Mouse (Mus musculus) retina, embryonic 14.5 days (tissue): ENCODE measurements around the gene Dagla.

Experiments used
- DNase-seq: peaks from one replicate; pipeline ENCODE4 v3.0.0-alpha.2; 2015; ENCODE audit warnings: low spot score

Dagla gene

DNA sequence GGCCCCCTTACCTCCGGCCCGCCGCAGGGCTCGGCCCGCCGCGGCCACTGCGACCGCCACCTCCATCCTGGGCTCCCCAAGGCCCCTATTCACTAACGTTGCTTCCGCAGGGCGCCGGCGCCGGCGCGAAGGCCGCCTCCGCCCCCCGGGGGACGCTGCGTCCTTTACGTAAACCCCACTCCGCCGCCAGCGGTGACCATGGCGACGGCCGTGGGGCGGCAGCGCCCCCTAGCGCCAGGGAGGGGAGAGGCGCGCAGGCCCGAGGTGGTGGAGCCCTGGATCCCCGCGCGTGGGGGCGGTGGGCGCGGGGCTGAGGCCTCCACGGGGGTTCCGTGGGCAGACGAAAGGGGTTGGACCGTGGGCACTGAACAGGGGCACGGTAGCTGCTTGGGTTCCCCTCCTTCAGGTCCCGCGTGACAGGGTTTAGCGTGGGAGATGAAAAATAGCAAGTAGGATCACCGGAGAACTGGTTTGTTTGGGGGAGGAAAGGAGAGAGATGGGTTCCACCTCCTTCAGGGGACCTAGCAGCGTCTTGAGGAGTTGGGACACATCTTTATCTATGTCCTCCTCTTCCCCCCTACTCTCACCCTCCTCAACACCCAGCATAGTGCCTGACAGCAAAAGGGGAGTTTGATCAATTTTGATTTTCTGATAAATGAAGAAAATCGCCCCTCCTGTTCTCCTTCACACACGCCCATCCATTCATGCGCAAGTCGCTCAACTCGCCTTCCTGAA, at the start of gene Dagla:
Gene Dagla, minus strand, starts transcription at position 68 of the 735 bp plus-strand sequence.
- DNase-seq = peak; percentile 78

DNA sequence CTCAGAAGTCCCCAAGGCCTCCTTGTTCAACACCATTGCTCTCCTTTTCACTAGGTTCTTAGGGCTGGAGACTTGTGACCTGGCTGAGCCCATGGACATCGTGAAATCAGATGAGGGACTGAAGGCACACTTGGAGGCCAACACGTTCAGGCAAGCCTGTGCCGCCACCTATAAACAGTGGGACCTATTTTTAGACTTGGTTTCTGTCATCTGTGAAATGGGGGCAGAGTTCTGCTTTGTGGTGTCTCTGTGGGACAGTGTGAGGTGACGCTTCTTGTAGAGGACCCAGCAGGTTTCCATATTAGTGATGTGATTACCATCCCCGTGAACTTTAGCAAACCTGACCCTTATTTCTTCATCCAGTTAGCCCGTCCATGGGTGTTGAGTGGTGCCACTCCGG, 47.5 kb upstream of the Dagla start:
- no peak for DNase-seq

DNA sequence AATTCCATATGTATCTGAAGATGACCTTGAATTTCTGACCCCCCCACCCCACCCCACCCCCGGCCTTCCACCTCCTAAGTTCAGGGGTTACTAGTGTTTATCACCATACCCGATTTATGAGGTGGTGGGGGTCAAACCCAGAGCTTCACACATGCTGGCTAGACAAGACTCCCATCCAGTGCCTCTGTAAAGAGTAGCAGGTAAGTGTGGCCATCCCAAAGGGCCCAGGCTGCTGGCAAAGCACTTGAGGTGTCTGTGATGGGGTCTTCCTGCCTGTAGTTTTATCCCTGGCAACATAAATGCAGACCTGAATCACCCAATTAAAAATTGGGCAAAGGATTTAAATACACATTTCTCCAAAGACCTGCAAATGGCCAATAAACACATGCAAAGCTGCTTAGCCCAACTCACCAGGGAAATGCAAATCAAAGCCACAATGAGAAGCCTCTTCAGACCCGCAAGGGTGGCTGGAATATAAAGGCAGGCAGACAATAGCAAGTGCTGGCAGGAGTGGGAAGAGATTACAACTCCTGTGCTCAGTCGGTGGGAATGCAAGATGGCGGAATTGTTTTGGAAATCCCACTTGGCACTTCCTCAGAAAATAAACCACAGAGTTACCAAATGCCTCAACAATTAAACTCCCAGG, 43.1 kb upstream of the Dagla start:
- no peak for DNase-seq

DNA sequence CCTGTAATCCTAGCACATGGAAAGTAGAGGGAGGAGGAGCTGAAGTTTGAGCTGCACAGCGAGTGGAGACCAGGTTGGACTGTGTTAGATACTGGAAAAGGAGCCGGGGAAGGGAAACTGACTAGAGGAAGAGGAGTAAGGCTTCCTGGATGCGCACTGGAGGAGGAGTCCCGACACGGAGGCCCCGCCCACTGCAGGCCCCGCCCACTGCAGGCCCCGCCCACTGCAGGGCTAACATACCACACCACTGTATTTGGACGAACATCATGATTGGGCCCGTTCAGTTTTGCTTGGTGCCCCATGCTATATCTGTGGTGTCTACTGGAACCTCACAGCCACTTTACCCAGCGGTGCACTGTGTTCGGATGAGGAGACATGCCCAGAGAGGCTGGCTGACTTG, 41.0 kb upstream of the Dagla start:
- DNase-seq = no peak

DNA sequence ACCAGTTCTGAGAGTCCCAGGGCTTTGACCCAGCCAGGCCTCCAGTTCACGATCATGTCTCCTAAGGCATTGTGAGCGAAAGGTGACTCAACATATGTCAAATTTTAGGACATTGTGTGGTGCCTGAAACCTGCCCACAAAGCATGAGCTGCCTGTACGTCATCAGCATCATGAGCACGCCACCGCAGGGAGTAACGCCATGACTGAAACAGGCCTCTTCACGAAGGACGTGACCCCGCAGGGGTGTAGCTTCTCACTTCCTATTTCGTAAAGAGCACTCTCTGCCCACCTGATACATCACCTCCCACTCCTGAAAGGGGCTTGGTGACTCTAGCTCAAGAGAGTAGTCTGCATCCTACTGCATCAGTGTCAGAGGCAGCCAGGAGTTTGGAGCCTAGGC, 39.2 kb upstream of the Dagla start:
- DNase-seq = no peak

DNA sequence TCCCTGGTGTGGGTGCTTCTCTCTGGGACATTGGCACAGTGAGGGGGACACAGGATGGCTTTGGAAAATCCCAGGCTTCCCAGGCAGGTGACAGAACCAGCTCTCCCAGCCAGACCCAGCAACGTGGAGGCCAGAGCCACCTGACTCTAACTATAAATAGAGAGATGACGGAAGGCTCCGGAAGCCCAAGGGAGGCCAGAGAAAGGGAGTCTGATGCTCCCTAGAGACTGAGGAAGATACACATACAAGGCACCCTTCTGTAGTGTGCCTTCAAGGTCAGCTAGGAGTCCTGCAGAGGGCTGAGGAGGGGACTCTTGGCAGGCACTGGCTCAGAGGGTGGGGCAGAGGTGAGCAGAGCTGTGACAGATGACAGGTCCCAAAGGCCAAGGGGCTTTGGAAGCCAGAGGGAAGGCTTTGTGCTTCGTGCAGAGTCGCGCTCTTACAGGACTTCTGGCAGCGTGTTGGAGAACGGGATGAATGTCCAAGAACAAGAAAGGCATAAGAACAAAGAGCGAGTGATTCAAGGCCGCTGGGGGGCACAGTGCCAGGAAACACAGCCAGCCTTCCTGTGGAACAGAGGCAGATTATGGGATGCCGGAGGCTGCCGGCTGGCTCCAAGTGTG, 37.3 kb upstream of the Dagla start:
- DNase-seq = no peak

DNA sequence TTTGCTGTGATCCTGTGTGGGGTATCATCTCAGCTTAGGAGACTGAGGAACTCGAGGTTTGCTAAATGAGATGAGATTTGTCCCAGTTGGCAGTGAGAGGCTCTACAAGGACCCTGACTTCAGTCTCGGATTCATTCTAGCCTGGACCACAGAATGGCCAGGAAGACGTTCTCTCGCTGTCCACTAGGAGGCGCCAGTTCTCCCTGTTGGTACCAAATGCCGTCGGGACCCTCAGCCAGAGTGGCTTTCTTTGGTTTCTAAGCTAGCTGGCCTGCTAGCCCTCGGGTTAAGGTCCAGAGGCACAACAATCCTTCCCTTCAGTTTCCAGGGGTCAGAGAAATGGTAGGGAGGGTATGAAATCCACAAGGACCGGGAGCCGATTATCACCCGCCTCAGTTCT, 36.5 kb upstream of the Dagla start:
- peak; percentile 89 for DNase-seq

DNA sequence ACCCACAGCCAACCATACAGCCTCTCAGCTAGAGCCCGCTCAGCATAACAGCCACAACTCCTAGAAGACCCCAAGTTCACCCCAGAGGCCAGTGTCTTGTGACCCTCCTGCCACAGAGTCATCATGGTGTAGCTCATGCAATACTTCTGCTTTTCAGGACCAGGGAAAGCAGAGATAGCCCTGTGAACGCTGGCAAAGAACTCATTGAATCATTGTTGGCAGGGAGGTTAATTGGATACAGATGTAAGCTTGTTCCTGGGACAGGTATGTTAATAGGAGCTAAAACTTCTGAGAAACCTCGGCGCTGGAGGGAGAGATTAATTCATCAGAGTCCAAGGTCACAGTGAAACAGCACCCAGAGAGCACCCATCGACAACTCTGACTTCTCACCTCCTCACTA, 36.0 kb upstream of the Dagla start:
- DNase-seq = no peak

DNA sequence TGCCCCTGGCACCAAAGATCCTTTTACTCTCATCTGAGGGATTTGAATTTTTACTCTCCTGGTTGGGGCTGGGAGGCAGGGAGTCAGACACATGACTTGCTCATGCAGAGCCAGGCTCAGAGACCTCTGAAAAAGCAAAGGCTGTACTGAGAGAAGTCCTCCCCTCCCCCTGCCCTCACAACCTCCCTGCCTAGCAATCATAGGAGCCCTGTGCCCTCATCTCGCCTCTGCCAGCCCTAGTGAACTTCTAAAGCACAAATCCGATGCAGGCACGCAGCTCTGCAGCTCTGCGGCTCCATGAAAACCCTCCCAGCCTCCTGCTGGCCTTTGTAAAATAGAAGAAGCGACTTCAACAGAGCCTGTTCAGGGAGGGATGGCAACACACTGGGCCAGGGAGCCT, 34.6 kb upstream of the Dagla start:
- no peak for DNase-seq

DNA sequence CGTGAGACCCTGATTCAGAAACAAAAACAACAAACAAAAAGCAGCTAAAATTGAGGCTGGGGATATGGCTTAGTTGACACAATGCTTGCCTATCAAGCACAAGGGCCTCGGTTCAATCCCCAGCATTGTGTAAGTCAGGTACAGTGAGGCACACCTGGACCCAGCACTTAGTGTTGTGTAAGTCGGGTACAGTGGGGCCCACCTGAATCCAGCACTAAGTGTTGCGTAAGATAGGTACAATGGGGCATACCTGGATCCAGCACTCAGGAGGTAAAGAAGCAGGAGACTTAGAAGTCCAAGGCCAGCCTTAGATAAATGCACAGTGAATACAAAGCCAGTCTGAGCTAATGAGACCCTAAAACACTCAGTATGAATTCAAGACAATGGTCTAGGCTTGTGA, 34.0 kb upstream of the Dagla start:
- no peak for DNase-seq

DNA sequence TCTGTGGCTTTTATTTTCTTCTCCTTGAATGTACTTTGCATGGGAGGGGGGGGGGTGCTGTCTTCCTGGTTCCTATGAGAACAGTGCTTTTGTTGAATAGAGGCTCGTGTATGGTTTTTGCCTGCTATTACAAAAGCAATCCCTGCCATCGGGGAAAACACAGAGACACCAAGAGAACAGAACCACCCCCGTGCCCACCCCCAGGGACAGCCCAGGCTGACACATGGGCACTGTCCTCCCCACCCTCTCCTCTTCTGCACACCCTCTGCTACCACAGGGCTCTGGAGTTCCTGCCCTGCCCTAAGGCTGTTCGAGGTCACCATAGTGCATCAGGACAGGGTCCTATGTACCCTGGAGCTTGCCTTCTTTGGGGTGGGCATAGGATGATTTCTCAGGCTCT, 29.8 kb upstream of the Dagla start:
- no peak for DNase-seq

DNA sequence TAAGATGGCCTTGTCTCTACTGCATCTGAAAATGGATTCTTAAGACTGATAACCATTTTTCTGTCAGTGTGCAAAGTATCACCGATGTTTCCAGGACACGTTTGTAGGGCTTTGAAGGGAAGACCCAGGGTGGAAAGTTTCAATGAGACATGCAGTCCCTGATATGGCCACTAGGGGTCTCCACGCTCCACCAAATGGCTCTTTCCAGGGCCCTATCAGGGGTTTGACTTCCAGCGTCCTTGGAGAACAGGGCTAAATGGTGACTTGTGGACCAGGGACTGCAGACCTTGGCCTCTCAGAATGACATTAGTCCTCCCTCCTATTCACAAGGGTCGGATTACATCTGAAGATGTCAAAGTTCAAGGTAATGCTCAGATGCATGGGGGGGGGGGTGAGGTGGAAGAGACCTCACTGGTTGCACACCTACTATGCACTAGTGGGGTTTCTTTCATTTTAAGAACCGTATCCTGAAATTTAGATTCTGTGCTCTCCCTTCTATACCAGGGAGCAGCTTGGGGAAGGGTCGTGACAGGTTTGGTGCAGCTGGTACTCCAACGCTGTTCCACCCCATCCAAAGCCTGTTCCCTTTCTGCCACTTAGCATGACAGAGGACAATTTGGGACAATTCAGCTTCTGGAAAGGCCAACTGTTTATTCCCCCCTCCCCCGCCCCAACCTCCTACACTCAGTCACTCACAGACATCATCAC, 29.0 kb upstream of the Dagla start:
- peak; percentile 92 for DNase-seq

DNA sequence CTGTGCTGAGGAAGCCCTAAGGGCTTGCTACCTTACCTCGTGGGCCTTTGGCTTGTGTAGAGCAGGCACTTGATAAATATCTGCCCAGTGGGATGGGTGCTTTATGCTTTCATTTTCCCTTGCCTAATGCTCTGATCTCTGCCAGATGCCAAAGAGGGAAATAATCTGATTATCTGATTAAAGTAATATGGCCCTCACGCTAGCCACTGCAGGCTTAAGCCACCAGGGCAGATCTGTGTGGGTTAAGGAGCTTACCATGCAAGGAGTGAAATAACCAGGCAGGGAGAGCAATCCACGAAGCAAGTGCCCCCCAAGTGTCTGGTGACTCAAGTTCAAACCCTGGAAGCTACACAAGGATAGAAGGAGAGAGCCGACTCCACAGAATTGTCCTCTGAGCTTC, 27.0 kb upstream of the Dagla start:
- DNase-seq = peak; percentile 43

DNA sequence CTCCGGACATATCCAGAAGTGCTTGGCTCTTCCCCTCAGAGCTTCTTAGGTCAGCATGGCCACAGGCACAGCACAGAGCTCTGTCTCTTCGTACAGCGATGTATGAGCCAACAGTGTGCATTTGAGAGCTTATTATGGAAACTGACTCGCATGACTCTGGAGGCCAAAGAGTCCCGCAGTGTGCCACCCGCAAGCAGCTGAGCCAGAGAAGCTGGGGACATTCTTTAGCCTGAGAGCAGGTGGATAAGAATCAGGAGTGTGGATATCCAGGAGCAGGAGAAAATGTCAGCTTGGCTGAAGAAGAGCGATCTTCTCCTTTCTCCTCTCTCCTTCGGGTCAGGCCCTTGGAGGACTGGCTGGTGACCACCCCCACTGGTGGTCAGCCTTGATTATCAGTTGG, 24.4 kb upstream of the Dagla start:
- DNase-seq = no peak

DNA sequence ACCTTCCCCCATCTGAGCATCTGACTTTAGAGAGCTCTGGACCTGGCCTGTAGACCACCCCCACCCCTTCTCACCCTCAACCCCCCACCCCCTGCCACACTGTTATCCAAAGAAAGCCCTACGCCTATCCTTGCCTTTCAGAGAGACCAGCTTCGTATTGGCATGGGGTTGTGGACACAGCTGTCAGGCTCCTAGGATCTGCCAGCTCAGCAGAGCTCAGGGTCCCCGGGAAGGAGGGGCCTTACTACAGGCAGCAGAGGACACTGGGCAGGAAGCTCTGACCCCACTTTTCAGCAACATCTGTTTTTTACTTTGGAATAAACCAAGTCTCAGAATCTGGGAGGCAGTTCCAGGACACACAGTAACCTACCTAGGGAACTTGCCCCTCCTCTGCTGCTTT, 21.9 kb upstream of the Dagla start:
- no peak for DNase-seq

DNA sequence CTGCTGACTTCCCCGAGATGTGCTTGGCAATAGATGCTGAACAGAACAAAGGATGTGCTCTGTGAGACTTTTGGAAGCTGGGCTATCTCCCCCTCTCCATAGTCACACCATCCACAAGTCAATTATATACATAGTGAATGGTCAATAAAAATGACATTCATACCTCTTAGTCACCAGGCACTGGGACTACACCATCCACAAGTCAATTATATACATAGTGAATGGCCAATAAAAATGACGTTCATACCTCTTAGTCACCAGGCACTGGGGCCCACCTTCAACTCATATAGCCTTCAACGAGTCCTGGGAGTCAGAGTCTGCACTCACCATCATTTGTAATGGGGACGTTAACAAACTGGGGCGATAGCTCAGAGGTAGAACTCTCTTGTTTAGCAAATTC, 19.2 kb upstream of the Dagla start:
- DNase-seq = no peak

DNA sequence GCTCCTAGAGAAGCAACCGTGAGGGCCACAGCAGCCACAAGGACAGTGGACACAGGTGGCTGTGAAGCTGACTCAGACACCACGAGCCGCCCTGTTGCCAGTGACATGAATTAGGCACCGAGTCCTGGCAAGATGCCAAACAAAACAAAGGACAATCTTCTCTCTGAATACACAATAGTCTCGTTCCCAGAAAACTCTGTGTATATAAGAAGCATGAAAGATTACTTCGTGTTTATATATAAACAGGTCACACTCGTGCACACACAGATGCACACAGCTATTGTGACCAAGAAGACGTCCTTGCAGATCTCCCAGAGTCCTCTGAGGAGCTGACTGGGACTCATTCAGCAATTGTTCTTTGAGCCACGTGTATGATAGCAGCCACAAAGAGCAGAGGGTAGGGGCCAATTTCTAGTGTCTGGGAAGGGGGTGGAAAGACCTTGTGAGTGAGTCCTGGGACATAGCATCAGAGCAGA, 18.7 kb upstream of the Dagla start:
- peak; percentile 32 for DNase-seq

DNA sequence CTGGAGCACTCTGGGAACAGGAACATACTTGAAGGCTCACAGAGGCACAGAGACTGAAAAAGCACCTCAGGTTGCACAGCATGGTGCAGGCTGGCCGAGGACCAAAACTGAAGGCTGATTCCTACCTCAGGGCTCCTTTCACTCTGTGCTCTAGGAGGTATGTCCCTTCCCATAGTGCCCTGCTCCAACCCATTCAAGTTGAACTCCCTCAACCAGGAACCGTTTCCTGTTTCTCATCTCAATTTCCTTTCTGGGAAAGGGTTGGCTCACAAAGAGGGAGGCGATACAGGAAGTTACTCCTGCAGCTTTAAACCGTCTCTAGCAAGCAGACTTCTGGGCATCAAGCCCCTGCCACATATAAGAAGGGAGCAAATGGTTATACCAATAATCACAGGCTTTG, 13.1 kb upstream of the Dagla start:
- DNase-seq = no peak

DNA sequence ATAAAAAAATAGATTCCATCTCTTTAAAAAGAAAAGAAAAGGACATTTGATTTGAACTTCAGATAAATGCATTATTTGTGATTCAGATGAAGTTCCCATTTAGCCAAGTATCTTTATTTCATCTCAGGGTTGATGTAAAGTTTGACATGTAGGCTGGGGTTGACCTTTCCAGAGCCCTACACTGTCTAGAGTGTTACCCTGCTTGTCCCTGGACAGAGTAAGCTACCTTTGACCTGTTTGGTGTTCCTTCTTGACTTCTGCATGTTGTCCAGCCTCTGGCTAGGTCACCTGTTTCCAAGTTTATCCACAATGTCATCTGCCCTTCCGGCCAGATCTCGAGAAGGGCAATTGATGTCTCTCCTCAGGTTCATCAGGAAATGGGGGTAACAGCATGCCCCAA, 12.7 kb upstream of the Dagla start:
- DNase-seq = no peak

DNA sequence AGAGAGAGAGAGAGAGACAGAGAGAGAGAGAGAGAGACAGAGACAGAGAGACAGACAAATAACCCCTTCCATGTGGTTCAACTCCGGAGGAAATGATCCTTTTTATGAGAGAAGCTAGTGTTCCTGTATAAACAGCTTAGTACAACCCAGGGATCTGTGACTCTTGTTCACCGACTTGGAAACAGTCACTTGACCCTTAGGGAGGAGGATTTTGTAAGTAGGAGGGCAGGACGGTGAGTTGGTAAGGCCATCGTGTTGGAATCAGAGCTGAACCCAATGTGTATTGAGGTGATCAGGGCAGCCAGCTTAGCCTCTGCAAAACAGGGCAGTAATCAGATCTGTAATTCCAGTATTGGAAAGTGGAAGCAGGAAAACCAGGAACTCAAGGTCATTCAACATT, 12.3 kb upstream of the Dagla start:
- DNase-seq = no peak

DNA sequence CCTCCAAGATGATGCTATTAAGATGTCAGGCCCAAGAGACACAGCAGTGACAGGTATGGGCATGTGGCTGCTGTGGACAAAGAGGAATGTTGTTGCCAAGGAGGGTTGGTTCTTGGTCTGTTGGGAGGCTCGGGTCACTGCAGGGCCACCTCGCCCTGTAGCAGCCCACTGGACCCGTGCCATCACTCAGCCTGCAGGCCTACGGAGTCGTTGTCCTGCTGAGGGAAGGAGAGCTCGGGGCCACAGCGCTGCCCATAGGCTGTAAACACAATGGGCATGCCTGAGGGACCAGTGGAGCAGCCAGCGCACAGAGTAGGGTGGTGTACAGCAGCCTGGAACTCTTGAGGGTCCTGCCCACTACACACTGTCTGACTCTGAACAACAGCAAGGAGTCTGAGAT, 7.4 kb upstream of the Dagla start:
- DNase-seq = no peak

DNA sequence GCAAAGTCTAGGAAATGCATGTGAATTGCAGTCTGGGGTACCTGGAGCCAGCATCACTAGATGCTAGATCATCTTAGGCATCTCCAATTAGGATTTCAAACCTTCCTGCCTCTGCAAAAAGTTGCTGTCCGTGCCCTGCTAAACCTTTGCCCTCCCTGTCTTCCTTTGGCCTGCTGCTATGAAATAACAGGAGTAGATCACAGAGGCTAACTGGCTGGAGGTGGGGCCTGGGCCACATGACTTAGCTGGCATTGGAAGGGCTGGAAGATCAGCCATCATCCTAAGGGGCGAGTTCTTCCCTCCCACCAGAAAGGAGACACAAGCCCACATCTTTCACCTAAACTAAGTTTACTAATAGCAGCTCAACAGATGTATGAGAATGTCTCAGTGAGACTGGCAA, 4.3 kb upstream of the Dagla start:
- no peak for DNase-seq

DNA sequence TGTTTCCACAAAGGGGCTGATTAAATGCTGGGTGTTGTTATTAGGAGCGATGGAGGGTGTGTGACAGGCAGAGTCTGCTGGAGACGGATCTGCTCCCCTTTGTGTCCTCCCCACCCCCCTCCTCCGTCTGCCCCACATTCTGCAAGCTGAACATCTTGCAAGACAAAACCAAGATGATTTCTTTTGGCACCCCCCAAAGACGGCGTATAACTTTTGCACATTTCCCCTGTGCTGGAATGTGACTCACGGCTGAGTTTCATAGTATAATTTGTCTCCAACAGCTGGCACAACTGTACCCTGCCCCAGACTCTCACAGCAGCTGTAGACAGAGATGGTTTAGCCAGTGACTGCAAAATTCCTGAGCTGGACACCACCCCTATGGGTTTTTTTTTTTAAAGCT, 3.3 kb upstream of the Dagla start:
- DNase-seq = no peak
